Mouse (Mus musculus) forebrain, embryonic 11.5 days (tissue): ENCODE measurements at regions not wholly inside any gene's neighbourhood (a gene's known extent, or its start where the extent isn't known, plus 50 kb on each side); places are given as distances from the start of the nearest gene placed in this dataset.
A peak's percentile ranks its signal among the peaks of the same experiment; 100 is the strongest.

Source experiments
- ATAC-seq: fragments of 200-750 bp; cut with Nextera tagmentation; replicated peaks from 2 replicates; pipeline ENCODE4 v1.8.0; 2017; ENCODE audit warnings: moderate TSS enrichment; ENCODE audit not compliant: low FRiP score
- DNase-seq: peaks from one replicate; pipeline ENCODE4 v3.0.0-alpha.2; 2017; ENCODE audit warnings: low spot score
- H3K27ac ChIP-seq: fragments of 300-500 bp; sonication (generic); 2 replicates; pipeline ENCODE4 v1.5.1; 2014; ENCODE audit warnings: low read depth, low read length
- H3K27me3 ChIP-seq: fragments of 300-500 bp; sonication (generic); 2 replicates; pipeline ENCODE4 v1.6.1; 2014; ENCODE audit warnings: mild to moderate bottlenecking, low read length, mixed read lengths; ENCODE audit not compliant: control insufficient read depth, insufficient read depth
- H3K36me3 ChIP-seq: fragments of 300-500 bp; sonication (generic); 2 replicates; pipeline ENCODE4 v1.6.1; 2014; ENCODE audit warnings: mild to moderate bottlenecking, low read length, moderate library complexity, mixed read lengths; ENCODE audit not compliant: control insufficient read depth, insufficient read depth
- H3K4me1 ChIP-seq: fragments of 300-500 bp; sonication (generic); replicated peaks from 2 replicates; pipeline ENCODE4 v1.6.1; 2014; ENCODE audit warnings: low read length, mixed read lengths; ENCODE audit not compliant: control insufficient read depth, insufficient read depth
- H3K4me2 ChIP-seq: fragments of 300-500 bp; sonication (generic); 2 replicates; pipeline ENCODE4 v1.6.1; 2014; ENCODE audit warnings: low read depth, mild to moderate bottlenecking, low read length, moderate library complexity, mixed read lengths; ENCODE audit not compliant: severe bottlenecking
- H3K4me3 ChIP-seq: fragments of 300-500 bp; sonication (generic); 2 replicates; pipeline ENCODE4 v1.5.1; 2014; ENCODE audit warnings: low read depth, low read length
- H3K9ac ChIP-seq: fragments of 300-500 bp; sonication (generic); 2 replicates; pipeline ENCODE4 v1.6.1; 2014; ENCODE audit warnings: low read length
- H3K9me3 ChIP-seq: fragments of 300-500 bp; sonication (generic); 2 replicates; pipeline ENCODE4 v1.6.1; 2016; ENCODE audit warnings: low read length, mixed read lengths; ENCODE audit not compliant: control insufficient read depth
- WGBS: fragments of 180-500 bp; shearing (Covaris S2); extraction: QIAGEN DNeasy Blood & Tissue Kit; methylation state at CpG from one replicate; pipeline ENCODE4 v1.1.7; 2014; 5-methylcytosine and 5-hydroxymethylcytosine counted together

GRCm38 (mm10) chr4:124441737-124442487, 168.7 kb downstream of the 3100002H09Rik start:
- Histone ChIP-seq H3K27ac (no peak overlapping the region), H3K27me3 (peaks cover 21% of the 10 kb centered on the region), H3K9ac (no peak overlapping the region), H3K4me2 (no peak overlapping the region), H3K4me3 (no peak overlapping the region), H3K4me1 (peaks cover 15% of the 10 kb centered on the region), H3K9me3 (no peaks in the 10 kb centered on the region), H3K36me3 (no peaks in the 10 kb centered on the region)
- 3% methylated on average over 15 of the region's 15 CpGs for WGBS
- ATAC-seq = peak; percentile 68; the same call in 1 of the 2 replicates
- DNase-seq = peak; percentile 56

DNA sequence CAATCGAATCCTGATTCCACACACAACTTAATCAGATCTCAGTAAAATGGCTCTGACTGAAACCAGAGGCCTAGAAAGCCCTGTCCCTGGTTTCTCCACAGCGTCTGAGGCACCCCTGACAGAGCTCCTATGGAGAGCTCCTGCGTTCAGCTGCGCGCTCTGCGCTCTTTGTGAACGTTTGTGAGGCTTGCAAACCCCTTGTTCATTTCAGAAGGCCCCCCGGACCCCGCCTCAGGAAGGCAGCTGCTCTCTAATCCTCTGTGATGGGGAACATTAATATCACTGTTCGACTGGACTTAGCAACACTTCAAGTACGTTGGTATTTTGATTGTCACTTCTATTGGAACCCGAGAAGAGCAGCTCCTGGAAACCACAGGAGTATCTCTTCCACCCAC, 175.6 kb downstream of the 3100002H09Rik start:
- Histone ChIP-seq H3K4me2 (no peak overlapping the region), H3K36me3 (no peaks in the 10 kb centered on the region), H3K9ac (no peak overlapping the region), H3K27me3 (no peaks in the 10 kb centered on the region; the same call in 1 of the 2 replicates), H3K27ac (no peak overlapping the region), H3K4me1 (peaks cover 7% of the 10 kb centered on the region), H3K9me3 (no peaks in the 10 kb centered on the region), H3K4me3 (no peak overlapping the region)
- peak; percentile 47 for DNase-seq
- ATAC-seq = no peak; the same call in 1 of the 2 replicates
- whole genome bisulfite sequencing = 28% methylated on average over 12 of the region's 12 CpGs

DNA sequence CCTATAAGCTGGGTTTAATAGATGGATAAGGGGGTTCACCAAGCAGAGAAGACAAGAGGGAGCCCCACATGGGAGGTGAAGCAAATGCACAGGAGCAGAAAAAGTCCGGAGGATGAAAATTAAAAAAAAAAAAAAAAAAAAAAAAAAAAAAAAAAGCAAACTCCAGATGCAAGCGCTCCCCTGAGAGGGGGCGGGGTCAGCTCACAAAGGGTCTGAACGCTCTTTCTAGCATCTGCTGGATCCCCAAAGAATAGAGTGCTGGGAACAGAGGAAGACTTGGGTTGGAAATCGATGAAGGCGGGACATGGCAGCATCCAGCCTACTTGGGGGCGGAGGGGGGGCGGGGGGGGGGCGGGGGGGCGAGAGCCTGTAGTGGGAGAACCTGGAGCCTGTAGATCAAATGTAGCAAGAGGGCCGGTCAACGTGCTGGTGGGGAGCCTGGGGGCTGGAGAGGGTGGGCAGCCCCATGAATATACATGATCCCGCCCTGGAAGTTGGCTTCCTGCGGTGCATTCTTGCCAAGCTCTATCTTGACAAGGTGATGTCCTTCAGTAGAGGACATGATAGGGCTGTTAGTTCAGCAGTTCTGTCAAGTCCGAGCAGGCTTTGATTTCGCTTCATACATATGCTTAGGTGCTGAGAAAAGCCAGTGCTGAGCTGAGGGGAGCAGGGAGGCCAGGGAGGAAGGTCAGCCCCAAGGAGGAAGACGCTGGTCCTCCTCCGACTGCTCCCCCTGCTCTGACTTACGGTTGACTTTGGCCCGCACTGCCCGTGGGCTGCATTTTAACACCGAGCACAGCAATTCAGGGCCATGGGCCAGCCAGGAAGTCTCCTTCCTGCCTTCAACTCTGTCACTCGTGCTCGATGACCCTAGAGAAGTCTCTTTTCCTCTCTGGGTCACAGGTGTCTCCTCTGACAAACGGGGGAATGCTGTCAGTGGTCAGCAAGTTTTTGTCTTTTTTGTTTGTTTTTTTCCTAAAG, 176.3 kb downstream of the 3100002H09Rik start:
- WGBS = 13% methylated on average over 23 of the region's 25 CpGs
- no peaks in the 10 kb centered on the region for H3K36me3 ChIP-seq
- H3K27me3 ChIP-seq = no peaks in the 10 kb centered on the region; the same call in 1 of the 2 replicates
- H3K4me1 ChIP-seq = peaks cover 7% of the 10 kb centered on the region
- no peaks in the 10 kb centered on the region for H3K9me3 ChIP-seq
- H3K4me2 ChIP-seq = 0 out of 2 replicates have a peak overlapping the region, but pooled peaks have one; percentile 21
- H3K4me3 ChIP-seq = no peak overlapping the region
- ATAC-seq (peak; percentile 44; the same call in 1 of the 2 replicates), DNase-seq (peak; percentile 59)
- H3K9ac ChIP-seq = no peak overlapping the region
- no peak overlapping the region for H3K27ac ChIP-seq

DNA sequence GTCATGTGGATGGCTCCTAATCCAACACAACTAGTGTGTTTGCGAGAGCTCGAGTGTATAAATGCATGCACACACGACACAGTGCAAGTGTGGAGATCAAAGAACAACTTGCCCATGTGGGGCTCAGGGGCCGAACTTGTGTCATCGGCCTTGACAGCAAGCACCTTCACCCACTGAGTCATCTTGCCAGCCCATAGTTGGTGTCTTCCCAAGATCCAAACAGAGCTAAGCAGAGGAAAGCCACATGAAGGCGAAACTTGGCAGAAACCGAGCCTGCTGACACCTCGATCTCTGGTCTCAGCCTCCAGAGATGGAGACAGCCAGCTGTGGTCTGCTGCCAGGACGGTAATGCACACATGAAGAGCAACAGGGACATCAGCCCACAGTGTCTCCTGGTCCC, 177.1 kb downstream of the 3100002H09Rik start:
- H3K27me3 ChIP-seq = no peaks in the 10 kb centered on the region; the same call in 1 of the 2 replicates
- H3K4me3 ChIP-seq = no peak overlapping the region
- no peaks in the 10 kb centered on the region for H3K36me3 ChIP-seq
- 76% methylated on average over 9 of the region's 9 CpGs for WGBS
- no peak overlapping the region for H3K4me2 ChIP-seq
- no peak overlapping the region for H3K9ac ChIP-seq
- H3K4me1 ChIP-seq = peaks cover 7% of the 10 kb centered on the region
- no peaks in the 10 kb centered on the region for H3K9me3 ChIP-seq
- ATAC-seq (no peak), DNase-seq (peak; percentile 39)
- no peak overlapping the region for H3K27ac ChIP-seq

DNA sequence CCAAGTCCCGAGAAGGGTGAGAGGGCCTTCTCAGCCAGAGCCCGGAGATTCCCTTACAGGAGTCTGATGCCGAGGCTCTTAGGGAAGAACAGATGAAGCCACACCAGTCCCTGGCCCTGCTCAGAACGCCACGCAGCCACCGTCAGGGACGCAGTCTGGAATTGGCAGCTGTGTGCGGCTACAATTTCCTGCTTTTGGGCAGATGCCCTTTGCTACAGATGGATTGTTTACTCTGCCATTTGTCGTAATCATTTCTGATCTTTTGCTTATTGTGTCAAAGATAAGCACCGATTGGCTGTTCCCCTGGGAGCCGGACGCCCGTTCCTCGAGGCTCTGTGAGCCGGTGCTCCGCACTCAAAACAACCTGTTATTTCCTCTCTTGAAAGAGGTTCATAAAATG, 179.4 kb downstream of the 3100002H09Rik start:
- Histone ChIP-seq H3K4me3 (no peak overlapping the region), H3K36me3 (no peaks in the 10 kb centered on the region), H3K27me3 (no peaks in the 10 kb centered on the region), H3K4me2 (no peak overlapping the region), H3K9me3 (no peaks in the 10 kb centered on the region), H3K9ac (no peak overlapping the region), H3K4me1 (peaks cover 7% of the 10 kb centered on the region), H3K27ac (no peak overlapping the region)
- DNase-seq = no peak
- no peak for ATAC-seq
- 88% methylated on average over 16 of the region's 16 CpGs for WGBS

DNA sequence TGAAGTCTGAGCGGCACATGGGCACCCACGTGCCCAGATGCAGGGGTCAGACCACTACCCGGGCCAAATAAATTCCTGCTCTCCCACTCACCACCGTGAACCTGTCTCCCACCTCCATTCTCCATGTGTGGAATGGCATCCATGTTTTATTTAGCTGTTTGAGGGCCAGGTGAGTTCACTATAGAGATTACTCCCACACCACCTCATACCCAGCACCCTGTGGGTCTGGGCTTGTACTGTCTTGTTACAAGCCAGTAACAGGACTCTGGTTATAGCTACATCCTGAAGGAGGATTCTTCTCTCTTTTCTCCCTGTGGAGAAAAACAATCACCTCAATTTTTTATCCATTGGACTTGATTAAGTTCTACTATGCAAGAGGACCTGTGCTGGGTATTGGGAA, 181.8 kb downstream of the 3100002H09Rik start:
- no peak overlapping the region for H3K4me2 ChIP-seq
- 92% methylated on average over 4 of the region's 4 CpGs for WGBS
- H3K27me3 ChIP-seq = no peaks in the 10 kb centered on the region

DNA sequence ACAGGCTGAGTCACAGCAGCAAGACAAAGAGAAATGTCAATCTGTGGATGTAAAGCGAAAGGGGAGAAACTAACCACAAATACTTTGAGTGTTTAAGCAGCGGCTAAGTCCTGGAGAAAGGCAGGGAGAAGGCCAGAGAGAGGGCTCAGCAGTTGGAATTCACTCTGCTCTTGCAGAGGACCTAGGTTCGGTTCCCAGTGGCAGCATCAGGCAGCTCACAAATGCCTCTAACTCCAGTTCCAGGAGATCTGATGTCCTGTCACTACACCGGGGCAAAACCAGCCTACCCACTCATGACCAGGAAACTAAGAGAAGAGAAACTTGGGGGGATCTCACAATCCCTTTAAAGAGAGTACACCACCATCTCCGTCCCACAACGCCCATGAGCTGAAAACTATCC, 188.2 kb downstream of the 3100002H09Rik start:
- ATAC-seq = no peak
- Histone ChIP-seq H3K4me3 (no peak overlapping the region), H3K27me3 (no peaks in the 10 kb centered on the region; the same call in 1 of the 2 replicates), H3K9ac (no peak overlapping the region), H3K27ac (no peak overlapping the region), H3K4me2 (no peak overlapping the region), H3K36me3 (no peaks in the 10 kb centered on the region), H3K4me1 (no peaks in the 10 kb centered on the region), H3K9me3 (no peaks in the 10 kb centered on the region)
- WGBS = 82% methylated on average over 6 of the region's 6 CpGs
- peak; percentile 32 for DNase-seq

More for the DNA sequence above, 181.8 kb downstream of the 3100002H09Rik start:
- H3K4me3 ChIP-seq = no peak overlapping the region
- ATAC-seq (no peak), DNase-seq (peak; percentile 17)
- H3K9ac ChIP-seq = no peak overlapping the region
- no peaks in the 10 kb centered on the region for H3K36me3 ChIP-seq
- H3K9me3 ChIP-seq = no peaks in the 10 kb centered on the region
- no peak overlapping the region for H3K27ac ChIP-seq
- H3K4me1 ChIP-seq = no peaks in the 10 kb centered on the region

- no peaks in the 10 kb centered on the region for H3K9me3 ChIP-seq
- DNase-seq (peak; percentile 43), ATAC-seq (no peak)
- no peaks in the 10 kb centered on the region for H3K36me3 ChIP-seq
- WGBS = 40% methylated on average over 8 of the region's 8 CpGs
- H3K27me3 ChIP-seq = no peaks in the 10 kb centered on the region; the same call in 1 of the 2 replicates
- H3K4me3 ChIP-seq = no peak overlapping the region
- no peak overlapping the region for H3K9ac ChIP-seq
- H3K4me2 ChIP-seq = no peak overlapping the region
- H3K4me1 ChIP-seq = no peaks in the 10 kb centered on the region
- no peak overlapping the region for H3K27ac ChIP-seq
These were observed 192.2 kb downstream of the 3100002H09Rik start for GRCm38 (mm10) chr4:124418431-124418830.
